Mouse (Mus musculus): ENCODE measurements at regions not wholly inside any gene's neighbourhood (a gene's known extent, or its start where the extent isn't known, plus 50 kb on each side); places are given as distances from the start of the nearest gene placed in this dataset.

- no peak for TF ChIP-seq CTCF (IDR thresholded peaks at IDR 0.05; ENCODE audit: control insufficient read depth, insufficient read depth, insufficient replicate concordance, low read depth, low read length)
- no peak for TF ChIP-seq POLR2A (IDR thresholded peaks at IDR 0.05; ENCODE audit: control insufficient read depth, low read depth, low read length)
- Histone ChIP-seq H3K4me3 (ENCODE audit: control insufficient read depth, low read depth, low read length) (no peak overlapping the region), H3K36me3 (ENCODE audit: control insufficient read depth, insufficient read depth, low read length) (no peaks in the 10 kb centered on the region), H3K4me1 (ENCODE audit: control insufficient read depth, insufficient read depth, low read length) (no peaks in the 10 kb centered on the region), H3K27me3 (ENCODE audit: control insufficient read depth, insufficient read depth, low read length) (no peaks in the 10 kb centered on the region), H3K27ac (ENCODE audit: control insufficient read depth, insufficient read depth, low read depth, low read length) (no peak overlapping the region)
These were observed 304.6 kb downstream of the 3100002H09Rik start for GRCm38 (mm10) chr4:124305871-124306555.

GRCm38 (mm10) chr4:124302950-124303349 is 307.7 kb downstream of the 3100002H09Rik start:
- H3K36me3 ChIP-seq (ENCODE audit: control insufficient read depth, insufficient read depth, low read length), result no peaks in the 10 kb centered on the region
- no peak overlapping the region for H3K27ac ChIP-seq (ENCODE audit: control insufficient read depth, insufficient read depth, low read depth, low read length)
- no peaks in the 10 kb centered on the region for H3K4me1 ChIP-seq (ENCODE audit: control insufficient read depth, insufficient read depth, low read length)
- no peaks in the 10 kb centered on the region for H3K27me3 ChIP-seq (ENCODE audit: control insufficient read depth, insufficient read depth, low read length)
- H3K4me3 ChIP-seq (ENCODE audit: control insufficient read depth, low read depth, low read length), result no peak overlapping the region
- TF ChIP-seq POLR2A (IDR thresholded peaks at IDR 0.05; ENCODE audit: control insufficient read depth, low read depth, low read length) (no peak), CTCF (IDR thresholded peaks at IDR 0.05; ENCODE audit: control insufficient read depth, insufficient read depth, insufficient replicate concordance, low read depth, low read length) (no peak)

GRCm38 (mm10) chr4:124298667-124299437 is 311.8 kb downstream of the 3100002H09Rik start:
- H3K27ac ChIP-seq (ENCODE audit: control insufficient read depth, insufficient read depth, low read depth, low read length), result no peak overlapping the region
- no peaks in the 10 kb centered on the region for H3K27me3 ChIP-seq (ENCODE audit: control insufficient read depth, insufficient read depth, low read length)

GRCm38 (mm10) chr4:124292254-124292653 is 318.3 kb downstream of the 3100002H09Rik start:
- Histone ChIP-seq H3K27ac (ENCODE audit: control insufficient read depth, insufficient read depth, low read depth, low read length) (no peak overlapping the region), H3K27me3 (ENCODE audit: control insufficient read depth, insufficient read depth, low read length) (no peaks in the 10 kb centered on the region), H3K36me3 (ENCODE audit: control insufficient read depth, insufficient read depth, low read length) (no peaks in the 10 kb centered on the region), H3K4me3 (ENCODE audit: control insufficient read depth, low read depth, low read length) (no peak overlapping the region), H3K4me1 (ENCODE audit: control insufficient read depth, insufficient read depth, low read length) (no peaks in the 10 kb centered on the region)
- TF ChIP-seq CTCF (IDR thresholded peaks at IDR 0.05; ENCODE audit: control insufficient read depth, insufficient read depth, insufficient replicate concordance, low read depth, low read length) (no peak), POLR2A (IDR thresholded peaks at IDR 0.05; ENCODE audit: control insufficient read depth, low read depth, low read length) (no peak)

More at GRCm38 (mm10) chr4:124298667-124299437, 311.8 kb downstream of the 3100002H09Rik start:
- TF ChIP-seq CTCF (IDR thresholded peaks at IDR 0.05; ENCODE audit: control insufficient read depth, insufficient read depth, insufficient replicate concordance, low read depth, low read length), result no peak
- no peak for TF ChIP-seq POLR2A (IDR thresholded peaks at IDR 0.05; ENCODE audit: control insufficient read depth, low read depth, low read length)
- H3K4me1 ChIP-seq (ENCODE audit: control insufficient read depth, insufficient read depth, low read length), result no peaks in the 10 kb centered on the region
- H3K4me3 ChIP-seq (ENCODE audit: control insufficient read depth, low read depth, low read length), result no peak overlapping the region
- H3K36me3 ChIP-seq (ENCODE audit: control insufficient read depth, insufficient read depth, low read length), result no peaks in the 10 kb centered on the region

- H3K36me3 ChIP-seq (ENCODE audit: control insufficient read depth, insufficient read depth, low read length), result no peaks in the 10 kb centered on the region
- no peak overlapping the region for H3K4me3 ChIP-seq (ENCODE audit: control insufficient read depth, low read depth, low read length)
- TF ChIP-seq POLR2A (IDR thresholded peaks at IDR 0.05; ENCODE audit: control insufficient read depth, low read depth, low read length), result no peak
- H3K27me3 ChIP-seq (ENCODE audit: control insufficient read depth, insufficient read depth, low read length), result no peaks in the 10 kb centered on the region
- no peaks in the 10 kb centered on the region for H3K4me1 ChIP-seq (ENCODE audit: control insufficient read depth, insufficient read depth, low read length)
- H3K27ac ChIP-seq (ENCODE audit: control insufficient read depth, insufficient read depth, low read depth, low read length), result no peak overlapping the region
These were observed 318.8 kb downstream of the 3100002H09Rik start for GRCm38 (mm10) chr4:124291767-124292166.

GRCm38 (mm10) chr4:124287471-124287870 is 323.1 kb downstream of the 3100002H09Rik start:
- no peak for TF ChIP-seq CTCF (IDR thresholded peaks at IDR 0.05; ENCODE audit: control insufficient read depth, insufficient read depth, insufficient replicate concordance, low read depth, low read length)
- TF ChIP-seq POLR2A (IDR thresholded peaks at IDR 0.05; ENCODE audit: control insufficient read depth, low read depth, low read length), result no peak
- H3K4me3 ChIP-seq (ENCODE audit: control insufficient read depth, low read depth, low read length), result no peak overlapping the region
- no peaks in the 10 kb centered on the region for H3K4me1 ChIP-seq (ENCODE audit: control insufficient read depth, insufficient read depth, low read length)
- H3K27me3 ChIP-seq (ENCODE audit: control insufficient read depth, insufficient read depth, low read length), result no peaks in the 10 kb centered on the region
- no peaks in the 10 kb centered on the region for H3K36me3 ChIP-seq (ENCODE audit: control insufficient read depth, insufficient read depth, low read length)
- no peak overlapping the region for H3K27ac ChIP-seq (ENCODE audit: control insufficient read depth, insufficient read depth, low read depth, low read length)

- no peak overlapping the region for H3K4me3 ChIP-seq (ENCODE audit: control insufficient read depth, low read depth, low read length)
- peaks cover 13% of the 10 kb centered on the region for H3K4me1 ChIP-seq (ENCODE audit: control insufficient read depth, insufficient read depth, low read length)
- H3K27ac ChIP-seq (ENCODE audit: control insufficient read depth, insufficient read depth, low read depth, low read length), result no peak overlapping the region
- peaks cover 7% of the 10 kb centered on the region; the same call in 1 of the 2 replicates for H3K27me3 ChIP-seq (ENCODE audit: control insufficient read depth, insufficient read depth, low read length)
- H3K36me3 ChIP-seq (ENCODE audit: control insufficient read depth, insufficient read depth, low read length), result no peaks in the 10 kb centered on the region
- no peak for TF ChIP-seq POLR2A (IDR thresholded peaks at IDR 0.05; ENCODE audit: control insufficient read depth, low read depth, low read length)
- TF ChIP-seq CTCF (IDR thresholded peaks at IDR 0.05; ENCODE audit: control insufficient read depth, insufficient read depth, insufficient replicate concordance, low read depth, low read length), result no peak
These were observed 331.9 kb downstream of the 3100002H09Rik start for GRCm38 (mm10) chr4:124278681-124279080.

Measured in testis, adult 2 months (tissue).